Mouse (Mus musculus) 3134 (cell line): ENCODE data around the gene Crk.
A peak's percentile ranks its signal among the peaks of the same experiment; 100 is the strongest.

Source experiments
- DNase-seq: peaks from one replicate; pipeline ENCODE4 v3.0.0-alpha.2; 2011; ENCODE audit warnings: low spot score; ENCODE audit not compliant: insufficient read length; ENCODE audit errors: extremely low read depth

Crk gene

GRCm38 (mm10) chr11:75655621-75656545 is 23.2 kb upstream of the Crk start:
- peak; percentile 92 for DNase-seq

DNA sequence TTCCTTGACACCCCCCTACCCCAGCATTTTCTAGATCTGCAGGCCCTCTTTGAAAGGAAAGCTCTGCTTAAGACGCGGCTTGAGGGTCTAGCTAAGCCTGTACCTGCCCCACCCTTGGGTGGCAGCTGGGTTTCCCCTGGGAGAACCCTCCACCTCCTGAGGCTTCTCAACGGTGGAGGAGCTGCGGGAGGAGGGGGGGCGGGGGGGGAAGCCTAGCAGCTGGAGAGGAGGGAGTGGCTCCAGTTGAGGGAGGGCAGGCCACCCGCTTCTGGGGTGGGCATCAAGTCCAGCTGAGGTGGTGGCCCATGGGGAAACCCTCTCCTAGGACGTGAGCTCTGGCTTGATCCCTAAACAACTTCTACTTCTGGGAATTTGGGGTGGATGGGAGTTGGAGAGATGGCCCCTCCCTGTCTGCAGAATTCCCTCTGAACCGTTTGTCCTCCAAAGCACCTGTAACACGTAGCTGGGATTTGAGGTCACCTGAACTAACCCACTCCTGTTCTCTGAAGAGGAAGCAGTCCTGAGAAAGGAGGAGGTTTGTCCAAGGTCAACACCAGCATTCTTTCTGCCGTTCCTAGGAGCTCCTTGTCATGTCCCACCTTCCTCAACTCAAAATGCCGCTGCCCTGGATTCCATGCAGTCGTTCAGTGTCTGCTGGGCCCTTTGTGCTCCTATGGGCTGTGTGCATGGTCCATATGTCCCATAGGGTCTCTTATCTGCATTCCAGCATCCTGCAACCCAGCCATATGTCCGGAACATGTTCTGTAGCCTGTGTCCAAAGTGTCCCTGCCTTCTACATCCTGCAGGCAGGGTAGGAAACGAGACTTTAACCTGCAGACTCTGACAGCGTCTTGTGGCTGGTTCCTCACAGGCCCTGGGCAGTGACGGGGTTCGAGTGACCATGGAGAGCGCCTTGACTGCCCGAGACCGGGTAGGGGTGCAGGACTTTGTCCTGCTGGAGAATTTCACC is 22.2 kb upstream of the Crk start:
- no peak for DNase-seq

DNA sequence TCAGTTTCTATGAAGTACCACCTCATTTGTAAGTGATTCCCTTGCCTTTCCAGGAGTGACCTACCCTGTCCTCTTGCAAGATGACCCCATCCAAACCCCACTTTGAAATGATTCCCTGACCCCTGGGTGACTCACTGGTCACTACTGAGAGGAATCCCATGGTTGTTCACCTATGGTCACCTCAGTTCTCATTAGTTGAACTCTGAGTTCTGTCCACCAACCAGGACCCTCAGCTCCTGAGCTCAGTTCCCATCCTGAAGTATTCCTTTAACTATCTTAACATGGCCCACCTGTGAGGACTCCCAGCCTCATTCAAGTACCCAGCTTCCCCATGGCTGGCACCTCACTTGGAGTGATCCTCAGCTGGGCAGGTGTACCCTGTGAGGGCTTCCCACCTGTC is 21.2 kb upstream of the Crk start:
- DNase-seq = no peak

DNA sequence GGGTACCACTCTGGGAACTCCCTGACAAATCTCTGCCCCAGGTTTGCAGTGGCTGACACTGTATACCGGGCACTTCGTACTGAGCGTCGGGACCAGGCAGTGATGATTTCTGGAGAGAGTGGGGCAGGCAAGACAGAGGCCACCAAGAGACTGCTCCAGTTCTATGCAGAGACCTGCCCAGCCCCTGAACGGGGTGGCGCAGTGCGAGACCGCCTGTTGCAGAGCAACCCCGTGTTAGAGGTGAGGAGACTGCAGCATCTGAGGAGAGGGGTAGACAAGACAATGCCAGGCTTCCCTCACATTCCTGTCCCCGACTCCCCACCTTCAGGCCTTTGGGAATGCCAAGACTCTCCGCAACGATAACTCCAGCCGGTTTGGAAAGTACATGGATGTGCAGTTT is 20.7 kb upstream of the Crk start:
- DNase-seq = no peak

GRCm38 (mm10) chr11:75658996-75659750 is 19.9 kb upstream of the Crk start:
- no peak for DNase-seq

DNA sequence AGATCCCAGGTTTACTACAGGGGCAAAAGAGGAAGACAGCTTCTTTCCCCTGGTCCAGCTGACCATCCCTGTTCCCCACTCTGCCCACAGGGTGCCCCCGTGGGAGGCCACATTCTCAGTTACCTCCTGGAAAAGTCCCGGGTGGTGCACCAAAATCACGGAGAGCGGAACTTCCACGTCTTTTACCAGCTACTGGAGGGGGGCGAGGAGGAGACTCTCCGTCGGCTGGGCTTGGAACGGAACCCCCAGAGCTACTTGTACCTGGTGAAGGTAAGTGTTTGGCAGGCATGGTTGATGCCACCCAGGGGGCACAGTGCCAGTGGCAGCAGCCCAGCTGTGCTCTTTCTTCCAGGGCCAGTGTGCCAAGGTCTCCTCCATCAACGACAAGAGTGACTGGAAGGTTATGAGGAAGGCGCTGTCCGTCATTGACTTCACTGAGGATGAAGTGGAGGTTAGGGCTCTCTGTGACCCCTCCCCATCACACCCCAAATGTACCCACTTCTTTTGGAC is 18.9 kb upstream of the Crk start:
- no peak for DNase-seq

- DNase-seq = no peak
Measured at GRCm38 (mm10) chr11:75660941-75661800, 17.9 kb upstream of the Crk start.

DNA sequence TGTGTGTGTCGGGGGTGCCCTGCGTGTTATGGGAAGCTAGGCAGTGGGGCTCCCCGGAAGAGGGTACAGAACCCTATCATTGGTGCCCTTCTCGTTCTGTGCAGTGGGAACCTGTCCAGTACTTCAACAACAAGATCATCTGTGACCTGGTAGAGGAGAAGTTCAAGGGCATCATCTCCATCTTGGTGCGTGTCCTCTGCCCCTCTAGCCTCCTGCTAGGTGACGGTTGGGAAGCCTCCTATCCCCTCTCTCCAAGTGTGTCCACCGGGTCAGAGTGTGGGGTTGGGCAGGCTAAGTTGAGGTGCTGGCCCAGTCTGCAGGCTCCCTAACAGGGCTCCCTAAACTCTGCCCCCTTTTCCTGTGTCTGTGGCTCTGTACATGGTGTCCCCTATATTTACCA is 16.9 kb upstream of the Crk start:
- no peak for DNase-seq

GRCm38 (mm10) chr11:75666296-75666695 is 12.8 kb upstream of the Crk start:
- DNase-seq = no peak

DNA sequence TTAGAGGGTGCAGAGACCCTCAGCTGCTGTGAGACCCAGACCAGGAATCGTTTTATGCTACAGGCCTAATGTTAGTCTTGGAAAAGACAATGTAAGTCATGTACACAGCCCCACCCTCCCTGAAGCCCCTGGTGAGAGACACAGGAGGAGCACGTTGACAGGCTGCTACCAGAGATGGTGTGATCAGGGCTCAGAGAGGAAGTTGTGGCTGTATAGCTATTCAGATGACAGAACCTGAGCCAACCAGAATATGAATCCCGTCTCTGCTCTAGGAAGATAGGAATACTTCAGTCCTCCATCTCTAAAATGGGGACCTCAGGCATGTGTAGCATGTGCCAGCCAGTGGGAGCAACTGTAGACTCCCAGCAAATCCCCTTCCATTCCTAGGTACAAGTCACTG is 10.4 kb upstream of the Crk start:
- DNase-seq = no peak

- no peak for DNase-seq
Measured at GRCm38 (mm10) chr11:75669176-75669852, 9.7 kb upstream of the Crk start.

GRCm38 (mm10) chr11:75669853-75670200 is 9.2 kb upstream of the Crk start:
- DNase-seq = no peak

DNA sequence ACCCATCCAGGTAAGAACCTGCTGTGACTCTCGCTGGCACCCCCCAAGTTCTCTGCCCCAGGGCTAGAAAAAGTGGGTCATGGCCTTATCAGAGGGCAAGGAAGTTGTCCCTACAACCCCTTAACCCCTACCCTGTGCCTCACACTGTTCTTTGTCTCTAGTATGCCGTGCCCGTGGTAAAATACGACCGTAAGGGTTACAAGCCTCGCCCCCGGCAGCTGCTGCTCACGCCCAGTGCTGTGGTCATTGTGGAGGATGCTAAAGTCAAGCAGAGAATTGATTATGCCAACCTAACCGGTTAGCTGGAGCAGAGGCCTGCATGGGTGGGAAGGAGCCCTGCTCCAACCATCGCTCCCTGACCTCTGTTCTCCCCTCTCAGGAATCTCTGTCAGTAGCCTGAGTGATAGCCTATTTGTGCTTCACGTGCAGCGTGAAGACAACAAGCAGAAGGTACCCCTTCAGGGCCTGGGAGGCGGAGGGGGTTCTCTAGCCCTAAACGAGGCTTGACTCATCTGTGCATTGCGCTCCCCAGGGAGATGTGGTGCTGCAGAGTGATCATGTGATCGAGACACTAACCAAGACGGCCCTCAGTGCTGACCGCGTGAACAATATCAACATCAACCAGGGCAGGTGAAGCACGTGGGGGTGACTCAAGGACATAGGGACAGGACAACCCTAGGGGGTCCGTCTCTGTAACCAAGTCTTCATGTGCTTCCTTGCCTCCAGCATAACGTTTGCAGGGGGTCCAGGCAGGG is 7.5 kb upstream of the Crk start:
- no peak for DNase-seq

GRCm38 (mm10) chr11:75673411-75673810 is 5.6 kb upstream of the Crk start:
- DNase-seq = no peak

- DNase-seq = no peak
Measured at GRCm38 (mm10) chr11:75674875-75675274, 4.2 kb upstream of the Crk start.

DNA sequence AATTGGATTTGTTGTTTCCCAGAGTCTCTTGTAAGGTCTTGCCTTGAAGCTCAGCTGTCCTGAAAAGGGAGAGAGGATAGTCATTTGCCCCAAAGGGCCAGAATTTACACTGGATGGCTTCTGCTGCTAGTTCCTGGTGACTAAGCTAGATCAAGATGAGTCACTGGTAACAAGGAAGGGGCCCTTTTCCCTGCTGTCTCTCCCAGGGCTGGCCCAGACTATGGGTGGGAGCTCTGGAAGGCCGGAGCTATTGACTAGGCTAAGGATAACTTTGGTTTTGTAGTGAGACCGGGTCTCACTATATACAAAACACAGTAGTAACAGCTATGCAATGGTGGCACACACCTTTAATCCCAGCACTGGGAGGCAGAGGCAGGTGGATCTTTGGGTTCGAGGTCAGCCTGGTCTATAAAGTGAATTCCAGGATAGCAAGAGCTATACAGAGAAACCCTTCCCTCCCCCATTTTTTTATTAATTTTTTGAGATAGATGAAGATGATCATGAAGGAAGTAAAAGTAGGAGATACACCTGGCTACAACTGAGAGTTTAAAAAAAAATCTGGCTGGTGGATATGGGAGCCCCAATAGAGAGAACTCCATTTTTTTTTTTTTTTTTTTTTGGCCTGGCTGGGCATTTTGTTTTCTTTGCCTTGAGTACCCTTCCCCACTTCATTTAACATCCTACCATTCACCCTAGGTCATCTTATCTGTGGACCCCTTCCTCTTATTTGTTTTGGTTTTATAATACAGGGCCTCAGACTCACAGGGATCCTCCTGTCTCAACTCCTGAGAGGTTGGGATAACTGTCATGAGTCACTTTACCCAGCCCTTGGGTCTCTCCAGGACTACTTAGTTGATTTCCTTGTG is 945 bp upstream of the Crk start:
- peak; percentile 53 for DNase-seq

GRCm38 (mm10) chr11:75679439-75680171 is 546 bp downstream of the Crk start:
- peak; percentile 80 for DNase-seq
